Mouse (Mus musculus): Measurements from ENCODE around the gene Sf3a1.
A peak's percentile ranks its signal among the peaks of the same experiment; 100 is the strongest.
"Not testable (repeated sequence)": the region's sequence is repeated elsewhere in the genome, so short reads cannot be mapped to it uniquely, and the experiment has no call there.

Sf3a1 gene

GRCm38 (mm10) chr11:4184251-4184952 is 24.3 kb downstream of the Sf3a1 start:
- DNase-seq (ENCODE audit: low read depth, low spot score) = no peak

GRCm38 (mm10) chr11:4185480-4185879 is 25.3 kb downstream of the Sf3a1 start:
- DNase-seq (ENCODE audit: low read depth, low spot score) = not testable (repeated sequence)

GRCm38 (mm10) chr11:4186486-4187317 is 26.6 kb downstream of the Sf3a1 start, which contains the start of gene Tbc1d10a:
Gene Tbc1d10a (plus strand): TSS chr11:4186789.
- DNase-seq (ENCODE audit: low read depth, low spot score) = peak; percentile 94

GRCm38 (mm10) chr11:4187318-4187700 is 27.2 kb downstream of the Sf3a1 start:
- no peak for DNase-seq (ENCODE audit: low read depth, low spot score)

GRCm38 (mm10) chr11:4189182-4189581 is 29.0 kb downstream of the Sf3a1 start:
- no peak for DNase-seq (ENCODE audit: low read depth, low spot score)

DNA sequence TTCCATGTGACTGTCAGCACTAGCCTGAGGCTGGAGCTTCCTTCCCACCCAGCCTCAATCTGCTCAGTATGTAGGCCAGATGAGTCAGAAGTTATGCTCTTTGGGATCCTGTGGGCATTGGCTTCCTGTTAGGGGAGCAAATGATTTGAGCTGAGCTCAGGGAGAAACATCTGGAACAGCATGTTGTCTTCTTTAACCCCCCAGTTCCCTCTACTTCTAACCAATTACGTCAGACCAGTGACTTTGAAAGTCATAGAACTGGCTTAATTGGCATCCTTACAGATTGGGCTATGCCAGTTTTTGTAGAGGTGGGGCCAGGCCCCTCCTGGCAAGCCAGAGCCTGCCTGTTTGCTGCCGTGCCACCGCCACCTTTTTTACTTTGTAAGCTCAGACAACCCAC is 30.5 kb downstream of the Sf3a1 start:
- no peak for DNase-seq (ENCODE audit: low read depth, low spot score)

GRCm38 (mm10) chr11:4192757-4193156 is 32.6 kb downstream of the Sf3a1 start:
- no peak for DNase-seq (ENCODE audit: low read depth, low spot score)

DNA sequence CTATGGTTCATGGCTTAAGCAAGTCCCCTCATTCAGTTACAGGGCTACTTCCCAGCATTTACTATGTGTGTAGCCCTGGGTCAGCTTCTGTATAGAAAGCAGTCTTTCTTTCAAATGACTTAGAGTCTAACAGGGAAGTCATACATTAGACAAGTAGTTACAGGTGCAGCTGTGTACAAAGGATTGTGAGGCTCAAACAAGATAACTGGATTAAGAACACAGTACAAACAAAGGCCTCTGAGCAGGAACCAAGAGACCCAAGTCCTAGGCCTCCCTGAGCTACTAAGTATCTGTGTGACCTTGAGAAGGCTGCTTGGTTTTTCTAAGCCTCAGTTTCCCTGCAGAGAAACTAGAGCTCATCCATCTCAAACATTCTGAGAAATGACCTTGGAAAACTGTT is 33.3 kb downstream of the Sf3a1 start:
- no peak for DNase-seq (ENCODE audit: low read depth, low spot score)

GRCm38 (mm10) chr11:4195597-4196031 is 35.5 kb downstream of the Sf3a1 start:
- DNase-seq (ENCODE audit: low read depth, low spot score) = no peak

- DNase-seq (ENCODE audit: low read depth, low spot score) = no peak
Observed at GRCm38 (mm10) chr11:4196636-4197035, 36.5 kb downstream of the Sf3a1 start.

- no peak for DNase-seq (ENCODE audit: low read depth, low spot score)
Observed at GRCm38 (mm10) chr11:4197691-4198090, 37.5 kb downstream of the Sf3a1 start.

- no peak for DNase-seq (ENCODE audit: low read depth, low spot score)
Observed at GRCm38 (mm10) chr11:4201981-4202700, 42.0 kb downstream of the Sf3a1 start.

DNA sequence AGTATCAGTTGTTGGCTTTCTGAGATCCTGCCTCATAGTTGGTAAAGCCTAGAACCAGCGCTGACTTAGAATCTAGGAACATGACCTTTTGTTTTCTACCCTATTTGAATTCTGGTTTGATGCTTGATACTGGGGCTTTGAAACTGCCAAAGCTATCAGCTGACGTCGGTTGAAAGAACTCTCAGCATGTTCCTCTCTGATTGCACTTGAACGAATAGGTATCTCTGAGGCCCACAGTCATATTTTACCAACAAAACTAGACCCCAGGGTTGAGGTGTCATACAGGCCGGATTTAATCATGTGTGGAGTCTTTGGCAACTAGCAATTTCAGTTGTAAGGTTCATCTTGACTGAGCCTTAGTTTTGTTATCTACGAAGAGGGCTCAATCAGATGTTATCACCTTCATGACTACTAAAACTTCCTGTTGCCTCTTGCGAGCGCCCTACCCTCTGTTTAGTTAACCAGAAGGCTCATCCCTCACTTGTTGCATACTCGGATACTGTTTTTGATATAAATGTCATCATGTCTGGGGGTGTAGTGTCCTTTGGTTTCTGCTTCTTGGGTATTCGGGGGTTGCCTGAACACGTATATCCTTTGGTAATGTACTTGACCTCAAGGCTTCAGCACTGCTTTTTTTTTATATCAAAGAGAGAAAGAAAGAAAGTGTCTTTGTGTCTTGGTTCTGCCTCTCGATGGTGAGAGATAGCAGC is 43.0 kb downstream of the Sf3a1 start:
- DNase-seq (ENCODE audit: low read depth, low spot score) = no peak

DNA sequence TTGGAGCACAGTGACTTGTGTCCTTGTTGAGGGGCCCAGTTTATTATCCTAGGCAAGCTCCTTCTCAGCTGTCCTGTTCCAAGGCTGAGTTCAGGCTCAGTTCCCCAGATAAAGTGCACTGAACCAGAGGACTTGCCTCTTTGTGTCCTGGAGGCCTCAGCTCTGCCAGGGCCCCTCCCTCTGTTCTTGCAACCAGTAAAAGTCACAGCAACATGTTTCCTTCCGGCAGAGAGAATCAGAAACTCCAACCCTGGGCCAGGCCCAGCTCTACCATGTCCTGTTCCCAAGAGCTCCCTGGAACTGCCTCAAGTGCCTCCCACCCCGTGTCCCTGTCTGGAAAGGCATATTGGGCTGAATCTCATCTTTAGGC is 43.5 kb downstream of the Sf3a1 start:
- no peak for DNase-seq (ENCODE audit: low read depth, low spot score)

GRCm38 (mm10) chr11:4205097-4205655 is 45.0 kb downstream of the Sf3a1 start:
- DNase-seq (ENCODE audit: low read depth, low spot score) = no peak

GRCm38 (mm10) chr11:4205951-4206350 is 45.8 kb downstream of the Sf3a1 start:
- DNase-seq (ENCODE audit: low read depth, low spot score) = no peak

- no peak for DNase-seq (ENCODE audit: low read depth, low spot score)
Observed at GRCm38 (mm10) chr11:4206563-4206962, 46.4 kb downstream of the Sf3a1 start.

- no peak for DNase-seq (ENCODE audit: low read depth, low spot score)
Observed at GRCm38 (mm10) chr11:4207655-4208054, 47.5 kb downstream of the Sf3a1 start.

- no peak for DNase-seq (ENCODE audit: low read depth, low spot score)
Observed at GRCm38 (mm10) chr11:4209556-4209955, 49.4 kb downstream of the Sf3a1 start.

DNA sequence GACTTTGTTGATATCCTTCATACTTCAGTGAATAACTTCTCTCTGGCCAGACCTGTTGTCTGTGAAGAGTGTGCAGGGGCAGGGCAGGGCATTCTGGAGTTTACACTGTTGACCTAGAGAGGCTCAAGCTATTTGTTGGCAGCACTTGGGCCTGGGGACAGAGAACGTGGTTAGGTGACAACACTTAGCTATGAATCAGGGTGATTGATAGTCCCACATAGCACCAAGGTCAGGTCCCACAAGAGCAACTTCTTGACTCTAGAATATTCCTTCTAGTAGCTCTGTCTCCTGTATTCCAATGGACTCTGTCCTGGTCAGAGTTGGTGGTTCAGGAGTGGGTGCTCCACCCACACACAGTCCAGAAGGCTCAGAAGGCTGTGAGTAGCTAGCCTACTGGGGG is 50.6 kb downstream of the Sf3a1 start:
- no peak for DNase-seq (ENCODE audit: low read depth, low spot score)

DNA sequence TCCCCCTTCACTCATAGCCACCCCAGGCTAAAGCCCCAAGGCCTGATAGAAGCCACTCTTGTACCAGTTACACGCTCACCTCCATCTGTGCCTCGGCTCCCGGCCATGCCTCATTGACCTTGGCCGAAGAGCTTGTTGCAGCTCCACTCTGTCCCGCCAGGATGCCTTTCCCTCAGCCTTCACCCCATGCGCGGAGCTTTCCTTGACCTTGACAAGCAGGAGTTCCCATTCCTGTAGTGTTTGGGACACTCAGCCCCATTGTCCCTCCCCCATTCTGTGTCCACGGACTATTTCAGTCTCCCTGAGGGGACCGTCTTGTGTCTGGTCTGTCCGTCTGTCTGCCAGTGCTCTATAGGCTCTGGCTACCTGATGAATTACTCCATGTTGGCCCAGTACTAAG is 53.0 kb downstream of the Sf3a1 start:
- no peak for DNase-seq (ENCODE audit: low read depth, low spot score)
